Mouse (Mus musculus): Measurements from ENCODE around the gene H2-Ob. TPM values are rescaled to one million over a fixed set of nuclear protein-coding genes. Genes with fewer than 3 reads are reported as not detected.
"Not testable (repeated sequence)": the region's sequence is repeated elsewhere in the genome, so short reads cannot be mapped to it uniquely, and the experiment has no call there.

The H2-Ob gene
- polyA plus RNA-seq, 1 experiment = 15.1 TPM

DNA sequence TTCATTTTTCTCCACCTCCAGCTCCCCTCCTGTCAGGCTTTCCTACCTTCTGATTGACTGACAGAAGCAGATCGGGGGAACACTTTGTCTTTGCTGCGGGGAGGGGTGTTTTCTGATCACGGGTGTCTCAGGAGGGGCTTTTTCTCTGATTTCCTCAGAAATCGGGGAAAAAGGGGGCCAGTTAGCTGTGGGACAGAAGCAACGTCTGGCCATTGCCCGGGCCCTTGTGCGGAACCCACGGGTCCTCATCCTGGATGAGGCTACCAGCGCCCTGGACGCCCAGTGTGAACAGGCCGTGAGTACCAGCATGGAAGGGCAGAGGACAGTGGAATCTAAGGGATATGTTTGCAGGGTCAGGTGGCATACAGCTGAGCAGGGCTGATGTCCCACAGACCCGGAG, 23.5 kb upstream of the H2-Ob start:
- DNase-seq = no peak
- H3K36me3 ChIP-seq (ENCODE audit: control insufficient read depth, insufficient read depth, low read length) = no peaks in the 10 kb centered on the region
- TF ChIP-seq CTCF (conservative IDR thresholded peaks at IDR 0.05; ENCODE audit: insufficient read depth, insufficient read length, low read depth, low read length) (no peak), POLR2A (IDR thresholded peaks at IDR 0.05; ENCODE audit: low read depth, low read length) (no peak)
- 90% methylated on average over 12 of the region's 12 CpGs for WGBS
- H3K27me3 ChIP-seq (replicated peaks; ENCODE audit: control insufficient read depth, insufficient read depth, low read length) = no peaks in the 10 kb centered on the region
- H3K4me1 ChIP-seq (ENCODE audit: control insufficient read depth, insufficient read depth, low read length) = no peaks in the 10 kb centered on the region
- H3K4me3 ChIP-seq (ENCODE audit: insufficient read depth, low read depth, low read length) = no peak overlapping the region
- no peak overlapping the region for H3K27ac ChIP-seq (ENCODE audit: insufficient read depth, low read depth, low read length)

DNA sequence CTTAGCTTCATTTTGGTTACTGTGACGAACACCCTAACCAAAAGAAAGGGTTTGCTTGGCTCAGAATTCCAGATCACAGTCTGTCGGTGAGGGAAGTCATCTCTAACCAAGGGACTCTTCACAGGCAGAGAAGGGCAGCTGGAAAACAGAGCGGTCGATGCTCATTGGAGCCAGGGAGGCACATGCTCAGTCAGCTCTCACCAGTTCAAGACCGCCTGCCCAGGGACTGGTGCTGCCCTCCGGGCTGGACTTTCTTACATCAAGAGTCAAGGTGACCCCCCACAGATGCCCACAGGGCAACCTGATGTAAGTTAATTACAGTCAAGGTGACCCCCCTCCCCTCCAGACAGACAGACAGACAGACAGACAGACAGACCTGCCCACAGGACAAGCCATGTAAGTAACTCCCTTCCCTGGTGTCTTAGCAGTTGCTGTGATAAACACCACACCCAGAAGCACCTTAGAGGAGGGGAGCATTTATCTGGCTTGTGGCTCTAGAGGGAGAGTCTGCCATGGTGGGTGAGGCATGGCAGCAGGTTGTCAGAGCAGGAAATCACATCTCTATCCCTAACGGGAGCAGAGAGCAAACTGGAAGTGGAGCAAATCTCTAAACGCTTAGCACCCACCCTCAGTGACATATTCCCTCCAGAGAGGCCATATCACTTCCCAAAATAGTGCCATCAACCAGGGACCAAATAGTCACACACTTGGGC, 21.3 kb upstream of the H2-Ob start:
- no peak for DNase-seq
- no peak overlapping the region for H3K27ac ChIP-seq (ENCODE audit: insufficient read depth, low read depth, low read length)
- H3K36me3 ChIP-seq (ENCODE audit: control insufficient read depth, insufficient read depth, low read length) = no peaks in the 10 kb centered on the region
- WGBS = 81% methylated on average over 8 of the region's 8 CpGs
- TF ChIP-seq POLR2A (IDR thresholded peaks at IDR 0.05; ENCODE audit: low read depth, low read length) = no peak
- TF ChIP-seq CTCF (conservative IDR thresholded peaks at IDR 0.05; ENCODE audit: insufficient read depth, insufficient read length, low read depth, low read length) = no peak
- no peaks in the 10 kb centered on the region for H3K4me1 ChIP-seq (ENCODE audit: control insufficient read depth, insufficient read depth, low read length)
- no peak overlapping the region for H3K4me3 ChIP-seq (ENCODE audit: insufficient read depth, low read depth, low read length)
- no peaks in the 10 kb centered on the region for H3K27me3 ChIP-seq (replicated peaks; ENCODE audit: control insufficient read depth, insufficient read depth, low read length)

GRCm38 (mm10) chr17:34217986-34218385, 20.7 kb upstream of the H2-Ob start:
- Histone ChIP-seq H3K4me3 (ENCODE audit: insufficient read depth, low read depth, low read length) (no peak overlapping the region), H3K27ac (ENCODE audit: insufficient read depth, low read depth, low read length) (no peak overlapping the region), H3K4me1 (ENCODE audit: control insufficient read depth, insufficient read depth, low read length) (no peaks in the 10 kb centered on the region), H3K36me3 (ENCODE audit: control insufficient read depth, insufficient read depth, low read length) (no peaks in the 10 kb centered on the region), H3K27me3 (replicated peaks; ENCODE audit: control insufficient read depth, insufficient read depth, low read length) (no peaks in the 10 kb centered on the region)
- TF ChIP-seq CTCF (conservative IDR thresholded peaks at IDR 0.05; ENCODE audit: insufficient read depth, insufficient read length, low read depth, low read length) = no peak
- no peak for TF ChIP-seq POLR2A (IDR thresholded peaks at IDR 0.05; ENCODE audit: low read depth, low read length)
- DNase-seq = no peak
- 87% methylated on average over 5 of the region's 5 CpGs for WGBS

- TF ChIP-seq POLR2A (IDR thresholded peaks at IDR 0.05; ENCODE audit: low read depth, low read length) (no peak), CTCF (conservative IDR thresholded peaks at IDR 0.05; ENCODE audit: insufficient read depth, insufficient read length, low read depth, low read length) (no peak)
- H3K27me3 ChIP-seq (replicated peaks; ENCODE audit: control insufficient read depth, insufficient read depth, low read length) = no peaks in the 10 kb centered on the region
- peak; percentile 98 for DNase-seq
- peak overlapping the region; percentile 41; the same call in 1 of the 2 replicates for H3K27ac ChIP-seq (ENCODE audit: insufficient read depth, low read depth, low read length)
- no peaks in the 10 kb centered on the region for H3K36me3 ChIP-seq (ENCODE audit: control insufficient read depth, insufficient read depth, low read length)
- peak overlapping the region; percentile 11; the same call in 1 of the 2 replicates for H3K4me3 ChIP-seq (ENCODE audit: insufficient read depth, low read depth, low read length)
- H3K4me1 ChIP-seq (ENCODE audit: control insufficient read depth, insufficient read depth, low read length) = no peaks in the 10 kb centered on the region
- 18% methylated on average over 11 of the region's 11 CpGs for WGBS
These were observed 20.0 kb upstream of the H2-Ob start for GRCm38 (mm10) chr17:34218675-34219074.

- H3K27ac ChIP-seq (ENCODE audit: insufficient read depth, low read depth, low read length) = peak overlapping the region; percentile 41; the same call in 1 of the 2 replicates
- not testable (repeated sequence) for H3K36me3 ChIP-seq (ENCODE audit: control insufficient read depth, insufficient read depth, low read length); H3K27me3 ChIP-seq (replicated peaks; ENCODE audit: control insufficient read depth, insufficient read depth, low read length); H3K4me3 ChIP-seq (ENCODE audit: insufficient read depth, low read depth, low read length); H3K4me1 ChIP-seq (ENCODE audit: control insufficient read depth, insufficient read depth, low read length)
- peak; percentile 60 for TF ChIP-seq CTCF (conservative IDR thresholded peaks at IDR 0.05; ENCODE audit: insufficient read depth, insufficient read length, low read depth, low read length)
- 92% methylated on average over 9 of the region's 11 CpGs for WGBS
- peak; percentile 74 for DNase-seq
These were observed 19.6 kb upstream of the H2-Ob start for GRCm38 (mm10) chr17:34219096-34219495.

DNA sequence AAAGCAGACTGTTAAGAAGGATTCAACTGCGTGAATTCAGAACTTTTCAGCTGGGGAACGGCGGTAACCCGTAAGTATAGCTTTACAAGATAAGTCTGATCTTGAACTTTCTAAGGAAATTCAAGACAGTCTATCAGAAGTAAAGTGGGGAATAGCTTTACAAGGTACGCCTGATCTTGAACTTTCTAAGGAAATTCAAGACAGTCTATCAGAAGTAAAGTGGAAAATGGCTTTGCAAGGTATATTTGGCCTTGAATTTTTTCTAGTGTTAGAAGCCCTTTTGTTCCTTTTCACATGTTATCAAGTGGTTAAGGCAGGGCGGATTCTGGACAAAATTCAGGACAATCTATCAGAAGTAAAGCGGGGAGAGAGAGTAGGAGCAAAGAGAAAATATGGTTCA, 18.9 kb upstream of the H2-Ob start:
- not testable (repeated sequence) for H3K4me1 ChIP-seq (ENCODE audit: control insufficient read depth, insufficient read depth, low read length); H3K4me3 ChIP-seq (ENCODE audit: insufficient read depth, low read depth, low read length); H3K27ac ChIP-seq (ENCODE audit: insufficient read depth, low read depth, low read length); H3K27me3 ChIP-seq (replicated peaks; ENCODE audit: control insufficient read depth, insufficient read depth, low read length); H3K36me3 ChIP-seq (ENCODE audit: control insufficient read depth, insufficient read depth, low read length)
- peak; percentile 76 for DNase-seq
- over 99% methylated on average over 6 of the region's 7 CpGs for WGBS

DNA sequence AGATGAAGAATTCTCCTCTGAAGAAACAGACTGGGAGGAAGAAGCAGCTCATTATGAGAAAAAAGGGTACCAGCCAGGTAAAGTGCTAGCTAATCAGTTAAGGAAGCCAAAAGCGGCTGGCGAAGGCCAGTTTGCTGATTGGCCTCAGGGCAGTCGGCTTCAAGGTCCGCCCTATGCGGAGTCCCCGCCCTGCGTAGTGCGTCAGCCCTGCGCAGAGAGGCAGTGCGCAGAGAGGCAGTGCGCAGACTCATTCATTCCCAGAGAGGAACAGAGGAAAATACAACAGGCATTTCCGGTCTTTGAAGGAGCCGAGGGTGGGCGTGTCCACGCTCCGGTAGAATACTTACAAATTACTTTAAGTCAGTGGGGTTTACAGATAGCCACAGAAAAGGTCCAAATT, 18.3 kb upstream of the H2-Ob start:
- H3K4me3 ChIP-seq (ENCODE audit: insufficient read depth, low read depth, low read length); H3K27me3 ChIP-seq (replicated peaks; ENCODE audit: control insufficient read depth, insufficient read depth, low read length); DNase-seq; H3K4me1 ChIP-seq (ENCODE audit: control insufficient read depth, insufficient read depth, low read length); H3K27ac ChIP-seq (ENCODE audit: insufficient read depth, low read depth, low read length); H3K36me3 ChIP-seq (ENCODE audit: control insufficient read depth, insufficient read depth, low read length): not testable (repeated sequence)
- WGBS = 100% methylated on average over 5 of the region's 16 CpGs

DNA sequence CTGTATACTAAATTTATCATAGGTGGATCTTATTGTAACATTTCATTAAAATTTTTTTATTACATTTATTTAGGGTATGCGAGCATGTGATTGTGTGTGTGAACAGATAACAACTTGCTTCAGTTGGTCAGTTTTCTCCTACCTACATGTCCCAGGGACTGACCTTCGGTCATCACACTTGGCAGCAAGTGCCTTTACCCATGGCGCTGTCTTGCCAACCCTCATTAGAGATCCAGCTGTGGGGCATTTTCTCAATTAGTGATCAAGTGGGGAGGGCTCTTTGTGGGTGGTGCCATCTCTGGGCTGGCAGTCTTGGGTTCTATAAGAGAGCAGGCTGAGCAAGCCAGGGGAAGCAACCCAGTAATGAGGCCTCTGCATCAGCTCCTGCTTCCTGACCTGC, 13.9 kb upstream of the H2-Ob start:
- Histone ChIP-seq H3K27ac (ENCODE audit: insufficient read depth, low read depth, low read length) (no peak overlapping the region), H3K36me3 (ENCODE audit: control insufficient read depth, insufficient read depth, low read length) (no peaks in the 10 kb centered on the region), H3K4me3 (ENCODE audit: insufficient read depth, low read depth, low read length) (no peak overlapping the region), H3K4me1 (ENCODE audit: control insufficient read depth, insufficient read depth, low read length) (no peaks in the 10 kb centered on the region), H3K27me3 (replicated peaks; ENCODE audit: control insufficient read depth, insufficient read depth, low read length) (no peaks in the 10 kb centered on the region)
- WGBS = 75% methylated on average over 3 of the region's 3 CpGs
- peak; percentile 81 for DNase-seq
- TF ChIP-seq POLR2A (IDR thresholded peaks at IDR 0.05; ENCODE audit: low read depth, low read length) (no peak), CTCF (conservative IDR thresholded peaks at IDR 0.05; ENCODE audit: insufficient read depth, insufficient read length, low read depth, low read length) (no peak)

Measured in kidney, adult 2 months (tissue).